Comparison of ENCODE assay signal across 8 mouse cellular contexts in genomic region chrX:163957803-163958466, GRCm38 (mm10). TPM values are rescaled to one million over a fixed set of nuclear protein-coding genes. Genes with fewer than 3 reads are reported as not detected.
DNase-seq lines count a peak whose midpoint lies in the region; ATAC-seq and TF ChIP-seq lines count a peak whose summit lies in the region.

No protein-coding gene starts in this region.

- H3K4me3 ChIP-seq in kidney, adult 2 months (ENCODE audit: insufficient read depth, low read depth, low read length) = peak overlapping the region; percentile 81
- peak overlapping the region; percentile 82 for H3K4me3 ChIP-seq in liver, embryonic 16.5 days (ENCODE audit: low read depth, low read length)
- H3K4me3 ChIP-seq in stomach, embryonic 15.5 days (replicated peaks) = peak overlapping the region; percentile 65

- TF ChIP-seq POLR2A in kidney, adult 2 months (IDR thresholded peaks at IDR 0.05; ENCODE audit: low read depth, low read length) = no peak

- peak overlapping the region; percentile 63 for H3K4me2 ChIP-seq in liver, embryonic 16.5 days (ENCODE audit: low read depth, low read length)
- H3K4me2 ChIP-seq in stomach, embryonic 15.5 days = peak overlapping the region; percentile 50

- TF ChIP-seq CTCF in kidney, adult 2 months (conservative IDR thresholded peaks at IDR 0.05; ENCODE audit: insufficient read depth, insufficient read length, low read depth, low read length) = no peak

- peak overlapping the region; percentile 90 for H3K9ac ChIP-seq in liver, embryonic 16.5 days (ENCODE audit: low read depth, low read length)
- H3K9ac ChIP-seq in stomach, embryonic 15.5 days = peak overlapping the region; percentile 78

- H3K27ac ChIP-seq in kidney, adult 2 months (ENCODE audit: insufficient read depth, low read depth, low read length) = peak overlapping the region; percentile 97
- peak overlapping the region; percentile 98 for H3K27ac ChIP-seq in liver, embryonic 16.5 days (ENCODE audit: low read length)
- H3K27ac ChIP-seq in stomach, embryonic 15.5 days = peak overlapping the region; percentile 98

- peak; percentile 93 for ATAC-seq in liver, embryonic 16.5 days (ENCODE audit: low read depth)
- ATAC-seq in stomach, embryonic 15.5 days (ENCODE audit: insufficient read depth, low FRiP score, low read depth) = peak; percentile 90

- H3K27me3 ChIP-seq in kidney, adult 2 months (replicated peaks; ENCODE audit: control insufficient read depth, insufficient read depth, low read length) = no peaks in the 10 kb centered on the region
- no peaks in the 10 kb centered on the region for H3K27me3 ChIP-seq in liver, embryonic 16.5 days (ENCODE audit: control insufficient read depth, insufficient read depth, low read depth, low read length)
- no peaks in the 10 kb centered on the region for H3K27me3 ChIP-seq in stomach, embryonic 15.5 days (replicated peaks)

- H3K4me1 ChIP-seq in kidney, adult 2 months (ENCODE audit: control insufficient read depth, insufficient read depth, low read length) = no peaks in the 10 kb centered on the region
- peaks cover 2% of the 10 kb centered on the region for H3K4me1 ChIP-seq in liver, embryonic 16.5 days (ENCODE audit: control insufficient read depth, low read depth, low read length)
- no peaks in the 10 kb centered on the region for H3K4me1 ChIP-seq in stomach, embryonic 15.5 days

- peak; percentile 80 for DNase-seq in A20 (ENCODE audit: low read depth, low spot score)
- peak; percentile 24 for DNase-seq in adrenal gland, adult 8-10 months
- DNase-seq in embryo, embryonic 11 days = peak; percentile 78
- DNase-seq in heart, adult 11 months = peak; percentile 98
- DNase-seq in kidney, adult 2 months = peak; percentile 78
- peak; percentile 68 for DNase-seq in neural tube, embryonic 10.5 days (ENCODE audit: extremely low spot score, low spot score)

- H3K9me3 ChIP-seq in liver, embryonic 16.5 days (replicated peaks; ENCODE audit: control insufficient read depth, low read length) = no peaks in the 10 kb centered on the region; the same call in 1 of the 2 replicates
- H3K9me3 ChIP-seq in stomach, embryonic 15.5 days = no peaks in the 10 kb centered on the region

- no peaks in the 10 kb centered on the region; the same call in 1 of the 2 replicates for H3K36me3 ChIP-seq in kidney, adult 2 months (ENCODE audit: control insufficient read depth, insufficient read depth, low read length)
- peaks cover 12% of the 10 kb centered on the region for H3K36me3 ChIP-seq in liver, embryonic 16.5 days (ENCODE audit: control insufficient read depth, insufficient read depth)
- H3K36me3 ChIP-seq in stomach, embryonic 15.5 days = no peaks in the 10 kb centered on the region

- under 1% methylated on average over 29 of the region's 67 CpGs for WGBS in kidney, adult 2 months
- 23% methylated on average over 59 of the region's 67 CpGs for whole genome bisulfite sequencing in liver, embryonic 16.5 days (ENCODE audit: insufficient replicate concordance)
- WGBS in stomach, embryonic 15.5 days = 16% methylated on average over 41 of the region's 67 CpGs

RNA-seq across cellular contexts. Expression of gene Zrsr2, which starts 0.5 kb away (rescaled TPM):
- total RNA-seq in adrenal gland, adult 8-10 months (2022) = 10 to 100 TPM; 19.7 to 34.1 (median 32.8) TPM
- 6.2 and 10.5 TPM in 2 replicates for polyA plus RNA-seq in kidney, adult 2 months (2012; rRNA removed)
- 11.0 and 12.7 TPM in 2 replicates for polyA plus RNA-seq in liver, embryonic 16.5 days (2015; fragmentation: Nextera tagmentation; extraction: Ambion mirVana)
- polyA plus RNA-seq in stomach, embryonic 15.5 days (2015; fragmentation: Nextera tagmentation; extraction: Ambion mirVana) = 47.8 and 55.0 TPM in 2 replicates

RNA-seq across cellular contexts. Expression of gene Ap1s2, which starts 49.1 kb away (rescaled TPM):
- total RNA-seq in adrenal gland, adult 8-10 months (2022) = 10 to 100 TPM; 13.3 to 16.3 (median 15.5) TPM
- 1.2 and 2.2 TPM in 2 replicates for polyA plus RNA-seq in kidney, adult 2 months (2012; rRNA removed)
- 5.4 and 5.5 TPM in 2 replicates for polyA plus RNA-seq in liver, embryonic 16.5 days (2015; fragmentation: Nextera tagmentation; extraction: Ambion mirVana)
- polyA plus RNA-seq in stomach, embryonic 15.5 days (2015; fragmentation: Nextera tagmentation; extraction: Ambion mirVana) = 22.5 and 23.5 TPM in 2 replicates

Comparison
In these comparisons a context has a peak if more than half of its experiments do, and no peak if none do; other contexts are left out.
1. Peak in every context shown above with its lines: DNase-seq, ATAC-seq, H3K4me3 ChIP-seq and H3K27ac ChIP-seq.
2. DNase-seq: peak in every context shown above with its lines; median percentile 98 in heart, adult 11 months; 80 in A20; 78 in embryo, embryonic 11 days; 78 in kidney, adult 2 months; 68 in neural tube, embryonic 10.5 days; 24 in adrenal gland, adult 8-10 months.